Mouse (Mus musculus): ENCODE data around the gene Ttc28. TPM values are rescaled to one million over a fixed set of nuclear protein-coding genes. Genes with fewer than 3 reads are reported as not detected.

Gene Ttc28
- total and polyA plus RNA-seq, 3 experiments, result 17.0 to 21.1 (median 17.2) TPM

- no peak for DNase-seq
These were observed 128.3 kb downstream of the Ttc28 start for GRCm38 (mm10) chr5:111007900-111008299.

GRCm38 (mm10) chr5:111008431-111008830, 128.8 kb downstream of the Ttc28 start:
- no peak for DNase-seq

- peak; percentile 31 for DNase-seq
These were observed 131.7 kb downstream of the Ttc28 start for GRCm38 (mm10) chr5:111011271-111011670.

- no peak for DNase-seq
These were observed 132.5 kb downstream of the Ttc28 start for GRCm38 (mm10) chr5:111012064-111012463.

GRCm38 (mm10) chr5:111012587-111012986, 133.0 kb downstream of the Ttc28 start:
- DNase-seq, result no peak

GRCm38 (mm10) chr5:111014960-111015359, 135.4 kb downstream of the Ttc28 start:
- DNase-seq, result no peak

GRCm38 (mm10) chr5:111017319-111017718, 137.7 kb downstream of the Ttc28 start:
- DNase-seq, result no peak

GRCm38 (mm10) chr5:111022339-111022738, 142.7 kb downstream of the Ttc28 start:
- no peak for DNase-seq

- no peak for DNase-seq
These were observed 143.3 kb downstream of the Ttc28 start for GRCm38 (mm10) chr5:111022940-111023339.

- no peak for DNase-seq
These were observed 145.0 kb downstream of the Ttc28 start for GRCm38 (mm10) chr5:111024621-111025020.

GRCm38 (mm10) chr5:111025476-111025875, 145.9 kb downstream of the Ttc28 start:
- DNase-seq, result no peak

GRCm38 (mm10) chr5:111026209-111026608, 146.6 kb downstream of the Ttc28 start:
- DNase-seq, result no peak

- DNase-seq, result no peak
These were observed 148.7 kb downstream of the Ttc28 start for GRCm38 (mm10) chr5:111028340-111028739.

GRCm38 (mm10) chr5:111028952-111029351, 149.3 kb downstream of the Ttc28 start:
- DNase-seq, result no peak

- DNase-seq, result no peak
These were observed 153.2 kb downstream of the Ttc28 start for GRCm38 (mm10) chr5:111032687-111033295.

GRCm38 (mm10) chr5:111033489-111033888, 153.9 kb downstream of the Ttc28 start:
- no peak for DNase-seq

- DNase-seq, result no peak
These were observed 157.6 kb downstream of the Ttc28 start for GRCm38 (mm10) chr5:111037123-111037748.

GRCm38 (mm10) chr5:111039771-111040170, 160.2 kb downstream of the Ttc28 start:
- no peak for DNase-seq

GRCm38 (mm10) chr5:111041952-111042351, 162.3 kb downstream of the Ttc28 start:
- no peak for DNase-seq

GRCm38 (mm10) chr5:111044193-111044592, 164.6 kb downstream of the Ttc28 start:
- DNase-seq, result no peak

GRCm38 (mm10) chr5:111046359-111046758, 166.8 kb downstream of the Ttc28 start:
- no peak for DNase-seq

- no peak for DNase-seq
These were observed 167.4 kb downstream of the Ttc28 start for GRCm38 (mm10) chr5:111046841-111047476.

GRCm38 (mm10) chr5:111048036-111048435, 168.4 kb downstream of the Ttc28 start:
- DNase-seq, result no peak
